Mouse (Mus musculus) hindbrain, embryonic 15.5 days (tissue): ENCODE results near the gene Gm572. TPM values are rescaled to one million over a fixed set of nuclear protein-coding genes. Genes with fewer than 3 reads are reported as not detected.

ENCODE experiments used
- ATAC-seq: fragments of 200-750 bp; cut with Nextera tagmentation; 2 replicates; pipeline ENCODE4 v1.8.0; 2017; ENCODE audit warnings: low read depth, moderate number of reproducible peaks, moderate TSS enrichment; ENCODE audit not compliant: low FRiP score
- H3K27ac ChIP-seq: fragments of 300-500 bp; sonication (generic); replicated peaks from 2 replicates; pipeline ENCODE4 v1.5.1; 2015; ENCODE audit warnings: mild to moderate bottlenecking, inconsistent platforms
- H3K27me3 ChIP-seq: fragments of 300-500 bp; sonication (generic); 2 replicates; pipeline ENCODE4 v1.6.1; 2015; ENCODE audit warnings: control low read depth, inconsistent platforms
- H3K36me3 ChIP-seq: fragments of 300-500 bp; sonication (generic); 2 replicates; pipeline ENCODE4 v1.6.1; 2015; ENCODE audit warnings: control low read depth, inconsistent platforms
- H3K4me1 ChIP-seq: fragments of 300-500 bp; sonication (generic); replicated peaks from 2 replicates; pipeline ENCODE4 v1.6.1; 2015; ENCODE audit warnings: control low read depth, inconsistent platforms
- H3K4me2 ChIP-seq: fragments of 300-500 bp; sonication (generic); 2 replicates; pipeline ENCODE4 v1.6.1; 2015; ENCODE audit warnings: moderate library complexity, mild to moderate bottlenecking, inconsistent platforms
- H3K4me3 ChIP-seq: fragments of 300-500 bp; sonication (generic); 2 replicates; pipeline ENCODE4 v1.5.1; 2015; ENCODE audit warnings: mild to moderate bottlenecking, inconsistent platforms
- H3K9ac ChIP-seq: fragments of 300-500 bp; sonication (generic); 2 replicates; pipeline ENCODE4 v1.6.1; 2015; ENCODE audit warnings: inconsistent platforms
- H3K9me3 ChIP-seq: fragments of 300-500 bp; sonication (generic); 2 replicates; pipeline ENCODE4 v1.6.1; 2016; ENCODE audit warnings: control low read depth, inconsistent platforms
- WGBS: fragments of 180-500 bp; shearing (Covaris S2); methylation state at CpG from one replicate; pipeline ENCODE4 v1.1.7; 2015; 5-methylcytosine and 5-hydroxymethylcytosine counted together
- polyA plus RNA-seq: library from polyadenylated mRNA; unstranded; fragments of >200 nt; fragmentation: Nextera tagmentation; extraction: Ambion mirVana; gene quantifications from 2 replicates; pipeline ENCODE4 v1.2.1, GENCODE M21; 2015

Gene Gm572
- not detected in 2 replicates for polyA plus RNA-seq

GRCm38 (mm10) chr4:148643291-148644156, at the start of gene Gm572:
Gene Gm572, plus strand, starts transcription at chr4:148643317.
- no peaks in the 10 kb centered on the region for H3K36me3 ChIP-seq
- no peaks in the 10 kb centered on the region for H3K9me3 ChIP-seq
- no peaks in the 10 kb centered on the region for H3K4me1 ChIP-seq
- peak within 1 kb of the TSS; percentile 36 for H3K4me2 ChIP-seq
- H3K27me3 ChIP-seq, result no peaks in the 10 kb centered on the region
- H3K4me3 ChIP-seq, result no peak within 1 kb of the TSS
- ATAC-seq, result no peak
- no peak within 1 kb of the TSS for H3K9ac ChIP-seq
- no peak within 1 kb of the TSS for H3K27ac ChIP-seq
- 64% methylated on average over 15 of the region's 15 CpGs for WGBS

- H3K27me3 ChIP-seq, result no peaks in the 10 kb centered on the region
- no peak for ATAC-seq
- H3K36me3 ChIP-seq, result peaks cover 50% of the 10 kb centered on the region
- H3K4me1 ChIP-seq, result peaks cover 18% of the 10 kb centered on the region
- H3K4me3 ChIP-seq, result no peak overlapping the region
- WGBS, result 95% methylated on average over 11 of the region's 11 CpGs
- no peak overlapping the region for H3K9ac ChIP-seq
- no peak overlapping the region for H3K4me2 ChIP-seq
- H3K9me3 ChIP-seq, result no peaks in the 10 kb centered on the region
- no peak overlapping the region for H3K27ac ChIP-seq
These were observed 49.1 kb upstream of the Gm572 start for GRCm38 (mm10) chr4:148593996-148594395.

GRCm38 (mm10) chr4:148595916-148596315, 47.2 kb upstream of the Gm572 start:
- WGBS, result 87% methylated on average over 6 of the region's 6 CpGs
- Histone ChIP-seq H3K27me3 (no peaks in the 10 kb centered on the region), H3K4me3 (no peak overlapping the region), H3K36me3 (peaks cover 50% of the 10 kb centered on the region), H3K9ac (no peak overlapping the region), H3K4me2 (no peak overlapping the region), H3K9me3 (no peaks in the 10 kb centered on the region), H3K4me1 (peaks cover 13% of the 10 kb centered on the region), H3K27ac (no peak overlapping the region)
- ATAC-seq, result no peak

- Histone ChIP-seq H3K4me2 (no peak overlapping the region), H3K9ac (no peak overlapping the region), H3K9me3 (no peaks in the 10 kb centered on the region), H3K27ac (no peak overlapping the region), H3K4me1 (peaks cover 13% of the 10 kb centered on the region), H3K27me3 (no peaks in the 10 kb centered on the region), H3K4me3 (no peak overlapping the region), H3K36me3 (peaks cover 50% of the 10 kb centered on the region)
- 98% methylated on average over 3 of the region's 3 CpGs for WGBS
- ATAC-seq, result no peak
These were observed 46.4 kb upstream of the Gm572 start for GRCm38 (mm10) chr4:148596731-148597130.

- Histone ChIP-seq H3K4me3 (no peak overlapping the region), H3K4me1 (no peaks in the 10 kb centered on the region), H3K4me2 (no peak overlapping the region), H3K9ac (no peak overlapping the region), H3K36me3 (peaks cover 44% of the 10 kb centered on the region), H3K27ac (no peak overlapping the region), H3K9me3 (no peaks in the 10 kb centered on the region), H3K27me3 (no peaks in the 10 kb centered on the region)
- no peak for ATAC-seq
- 95% methylated on average over 12 of the region's 12 CpGs for WGBS
These were observed 44.3 kb upstream of the Gm572 start for GRCm38 (mm10) chr4:148598826-148599225.

GRCm38 (mm10) chr4:148600316-148600715, 42.8 kb upstream of the Gm572 start:
- 90% methylated on average over 4 of the region's 4 CpGs for WGBS

GRCm38 (mm10) chr4:148601871-148602270, 41.2 kb upstream of the Gm572 start:
- no peak overlapping the region for H3K9ac ChIP-seq
- H3K27ac ChIP-seq, result no peak overlapping the region
- no peak for ATAC-seq
- 88% methylated on average over 4 of the region's 4 CpGs for whole genome bisulfite sequencing
- no peaks in the 10 kb centered on the region for H3K9me3 ChIP-seq
- H3K4me2 ChIP-seq, result no peak overlapping the region
- H3K4me1 ChIP-seq, result no peaks in the 10 kb centered on the region
- H3K36me3 ChIP-seq, result peaks cover 14% of the 10 kb centered on the region
- H3K4me3 ChIP-seq, result no peak overlapping the region
- no peaks in the 10 kb centered on the region for H3K27me3 ChIP-seq

More at GRCm38 (mm10) chr4:148600316-148600715, 42.8 kb upstream of the Gm572 start:
- H3K27me3 ChIP-seq, result no peaks in the 10 kb centered on the region
- H3K9ac ChIP-seq, result no peak overlapping the region
- no peak overlapping the region for H3K4me3 ChIP-seq
- H3K4me1 ChIP-seq, result no peaks in the 10 kb centered on the region
- no peak overlapping the region for H3K27ac ChIP-seq
- peaks cover 29% of the 10 kb centered on the region for H3K36me3 ChIP-seq
- H3K9me3 ChIP-seq, result no peaks in the 10 kb centered on the region
- no peak for ATAC-seq
- H3K4me2 ChIP-seq, result no peak overlapping the region

GRCm38 (mm10) chr4:148602357-148603120, 40.6 kb upstream of the Gm572 start, which contains the start of gene Masp2:
Gene Masp2, plus strand, starts transcription at chr4:148602554.
- Histone ChIP-seq H3K4me1 (no peaks in the 10 kb centered on the region), H3K4me3 (no peak within 1 kb of the TSS), H3K9me3 (no peaks in the 10 kb centered on the region), H3K9ac (no peak within 1 kb of the TSS), H3K27me3 (no peaks in the 10 kb centered on the region), H3K36me3 (peaks cover 10% of the 10 kb centered on the region; the same call in 1 of the 2 replicates), H3K27ac (no peak within 1 kb of the TSS), H3K4me2 (no peak within 1 kb of the TSS)
- ATAC-seq, result no peak
- WGBS, result 91% methylated on average over 14 of the region's 14 CpGs

- Histone ChIP-seq H3K36me3 (peaks cover 5% of the 10 kb centered on the region; the same call in 1 of the 2 replicates), H3K4me2 (no peak overlapping the region), H3K27ac (no peak overlapping the region), H3K4me1 (no peaks in the 10 kb centered on the region), H3K4me3 (no peak overlapping the region), H3K27me3 (no peaks in the 10 kb centered on the region), H3K9me3 (no peaks in the 10 kb centered on the region), H3K9ac (no peak overlapping the region)
- WGBS, result 73% methylated on average over 10 of the region's 10 CpGs
- no peak for ATAC-seq
These were observed 39.6 kb upstream of the Gm572 start for GRCm38 (mm10) chr4:148603376-148604139.

GRCm38 (mm10) chr4:148604141-148604540, 39.0 kb upstream of the Gm572 start:
- Histone ChIP-seq H3K36me3 (no peaks in the 10 kb centered on the region), H3K4me1 (no peaks in the 10 kb centered on the region), H3K9ac (no peak overlapping the region), H3K9me3 (no peaks in the 10 kb centered on the region), H3K27ac (no peak overlapping the region), H3K4me3 (no peak overlapping the region), H3K27me3 (no peaks in the 10 kb centered on the region), H3K4me2 (no peak overlapping the region)
- WGBS, result 84% methylated on average over 7 of the region's 7 CpGs
- no peak for ATAC-seq

GRCm38 (mm10) chr4:148604541-148605165, 38.5 kb upstream of the Gm572 start:
- H3K4me3 ChIP-seq, result no peak overlapping the region
- WGBS, result 94% methylated on average over 3 of the region's 3 CpGs
- H3K36me3 ChIP-seq, result no peaks in the 10 kb centered on the region
- H3K9ac ChIP-seq, result no peak overlapping the region
- H3K27ac ChIP-seq, result no peak overlapping the region
- H3K4me2 ChIP-seq, result no peak overlapping the region
- ATAC-seq, result peak; percentile 31; the same call in 1 of the 2 replicates
- no peaks in the 10 kb centered on the region for H3K27me3 ChIP-seq
- no peaks in the 10 kb centered on the region for H3K9me3 ChIP-seq
- H3K4me1 ChIP-seq, result no peaks in the 10 kb centered on the region
